In genomic region chrX:157646399-157646798, GRCm38 (mm10) we compare ENCODE assay signal across 18 mouse cellular contexts. TPM values are rescaled to one million over a fixed set of nuclear protein-coding genes. Genes with fewer than 3 reads are reported as not detected.
"Had no signal": no experiment of that assay in that cellular context is flagged by ENCODE, and none has a peak within 500 bp of the region (broad histone marks: within the 10 kb centered on the region; RNA-seq: fewer than 3 reads in every experiment).

No protein-coding gene starts in this region.

- DNase-seq: liver; liver, embryonic 13.5 days; liver, postnatal 0 days; lung, adult 2 months; right cerebral cortex, postnatal 14 days; thymus, adult 2 months; thymus, postnatal 25 days; thymus, postnatal 4 days had no signal

- H3K9ac ChIP-seq: liver, embryonic 13.5 days; liver, embryonic 15.5 days; liver, postnatal 0 days; midbrain, embryonic 13.5 days; midbrain, embryonic 15.5 days; neural tube, embryonic 12.5 days; stomach, embryonic 15.5 days had no signal

- H3K4me1 ChIP-seq: liver, embryonic 13.5 days; liver, embryonic 15.5 days; midbrain, embryonic 13.5 days; midbrain, embryonic 15.5 days; neural tube, embryonic 12.5 days; stomach, embryonic 15.5 days had no signal

- H3K27ac ChIP-seq: liver, embryonic 13.5 days; liver, embryonic 15.5 days; macrophage; midbrain, embryonic 13.5 days; midbrain, embryonic 15.5 days; neural tube, embryonic 12.5 days; stomach, embryonic 15.5 days had no signal

- H3K36me3 ChIP-seq: liver, embryonic 13.5 days; liver, embryonic 15.5 days; midbrain, embryonic 13.5 days; midbrain, embryonic 15.5 days; neural tube, embryonic 12.5 days; stomach, embryonic 15.5 days had no signal

- H3K4me2 ChIP-seq: liver, embryonic 11.5 days; liver, embryonic 13.5 days; liver, embryonic 15.5 days; midbrain, embryonic 11.5 days; midbrain, embryonic 13.5 days; midbrain, embryonic 15.5 days; neural tube, embryonic 12.5 days; stomach, embryonic 15.5 days had no signal

- H3K4me3 ChIP-seq: liver, embryonic 13.5 days; liver, embryonic 15.5 days; megakaryocyte, embryonic 14.5 days; midbrain, embryonic 13.5 days; midbrain, embryonic 15.5 days; neural tube, embryonic 12.5 days; stomach, embryonic 15.5 days had no signal

- ATAC-seq: liver, postnatal 0 days; midbrain, embryonic 13.5 days; midbrain, embryonic 15.5 days had no signal

- H3K27me3 ChIP-seq: liver, embryonic 13.5 days; liver, embryonic 15.5 days; midbrain, embryonic 13.5 days; midbrain, embryonic 15.5 days; neural tube, embryonic 12.5 days; stomach, embryonic 15.5 days had no signal

- H3K9me3 ChIP-seq: liver, embryonic 13.5 days; liver, embryonic 15.5 days; megakaryocyte, embryonic 14.5 days; midbrain, embryonic 13.5 days; midbrain, embryonic 15.5 days; neural tube, embryonic 12.5 days; stomach, embryonic 15.5 days had no signal

RNA-seq across cellular contexts. Expression of gene Smpx, which starts 52.3 kb away (rescaled TPM):
- polyA plus RNA-seq: macrophage; midbrain, embryonic 11.5 days; midbrain, embryonic 13.5 days; midbrain, embryonic 15.5 days; spleen, adult 2 months had no signal
